ENCODE assay signal across 13 mouse cellular contexts in genomic region chr10:27162364-27162763, GRCm38 (mm10).
DNase-seq lines count a peak whose midpoint lies in the region; ATAC-seq and TF ChIP-seq lines count a peak whose summit lies in the region.
"Had no signal": no experiment of that assay in that cellular context is flagged by ENCODE, and none has a peak within 500 bp of the region (broad histone marks: within the 10 kb centered on the region; RNA-seq: fewer than 3 reads in every experiment).

No protein-coding gene starts in this region.

- H3K4me3 ChIP-seq in MEL (ENCODE audit: control insufficient read depth in 1 of 2, insufficient read depth in 1 of 2, low read depth in 2 of 2, low read length in 2 of 2) = no peak overlapping the region
- H3K4me3 ChIP-seq in liver, embryonic 14.5 days (ENCODE audit: insufficient read depth in 1 of 2, low read depth in 2 of 2, low read length in 2 of 2) = no peak overlapping the region
- H3K4me3 ChIP-seq: myocyte had no signal

- H3K79me2 ChIP-seq in MEL (ENCODE audit: control insufficient read depth, insufficient read depth, low read length, poor library complexity) = no peaks in the 10 kb centered on the region

- TF ChIP-seq POLR2A in MEL (IDR thresholded peaks at IDR 0.05; ENCODE audit: control insufficient read depth in 1 of 2, insufficient read depth in 1 of 2, low read depth in 1 of 2, low read length in 2 of 2, poor library complexity in 1 of 2) = no peak

- no peak overlapping the region for H3K27ac ChIP-seq in MEL (ENCODE audit: control insufficient read depth, low read depth, low read length)
- H3K27ac ChIP-seq in liver, embryonic 14.5 days = no peak overlapping the region

- no peak for TF ChIP-seq EP300 in MEL (IDR thresholded peaks at IDR 0.05; ENCODE audit: low read depth in 1 of 2, low read length in 2 of 2)
- no peak for TF ChIP-seq EP300 in liver, embryonic 14.5 days (IDR thresholded peaks at IDR 0.05; ENCODE audit: low read depth)

- no peak overlapping the region for H3K4me2 ChIP-seq in liver, embryonic 14.5 days (ENCODE audit: low read depth)
- H3K4me2 ChIP-seq: lung, embryonic 14.5 days had no signal

- peak in 2 of 3 experiments; percentile 19 to 36; a peak in 3 of 6 replicates for TF ChIP-seq CTCF in MEL (IDR thresholded peaks at IDR 0.05 in 2 of 3, conservative IDR thresholded peaks at IDR 0.05 in 1 of 3; ENCODE audit: control insufficient read depth in 1 of 3, insufficient read depth in 1 of 3, low read depth in 2 of 3, low read length in 3 of 3, poor library complexity in 1 of 3, severe bottlenecking in 1 of 3)
- TF ChIP-seq CTCF in liver, embryonic 14.5 days (IDR thresholded peaks at IDR 0.05; ENCODE audit: low read depth) = peak; percentile 41

- 53% methylated on average over 2 of the region's 2 CpGs for WGBS in liver, embryonic 14.5 days (ENCODE audit: insufficient replicate concordance)

- peak; percentile 11 for DNase-seq in embryo, embryonic 11.5 days (ENCODE audit: low read depth, low spot score)
- no peak for DNase-seq in embryo, embryonic 10.5 days (ENCODE audit: low spot score)
- DNase-seq in kidney, adult 9 months = peak; percentile 9
- DNase-seq in kidney, adult 11 months = no peak
- DNase-seq in MEL (ENCODE audit: low read depth, low spot score) = peak; percentile 41
- DNase-seq in liver, embryonic 14.5 days (ENCODE audit: low read depth in 3 of 3, low spot score in 3 of 3) = peak; percentile 7 to 24 (median 14)
- DNase-seq in natural killer cell, adult 2 months (ENCODE audit: low spot score in 2 of 2) = no peak
- DNase-seq in cerebellum, adult 9-10 months = no peak
- DNase-seq: cerebellum, adult 11-12 months; lung, embryonic 14.5 days; right cerebral cortex, postnatal 25 days; thymus, adult 18-20 months had no signal

- no peak for TF ChIP-seq RAD21 in MEL (IDR thresholded peaks at IDR 0.05; ENCODE audit: low read depth, low read length)

- no peaks in the 10 kb centered on the region for H3K9me3 ChIP-seq in MEL (replicated peaks; ENCODE audit: insufficient read depth, low read length)
- H3K9me3 ChIP-seq in liver, embryonic 14.5 days (ENCODE audit: control insufficient read depth, low read length) = no peaks in the 10 kb centered on the region

- no peak overlapping the region for H3K9ac ChIP-seq in MEL (ENCODE audit: control insufficient read depth, low read depth, low read length, poor library complexity, severe bottlenecking)
- no peak overlapping the region for H3K9ac ChIP-seq in liver, embryonic 14.5 days (replicated peaks)
- H3K9ac ChIP-seq: lung, embryonic 14.5 days had no signal

- ATAC-seq in liver, embryonic 14.5 days (ENCODE audit: insufficient read depth) = no peak

- H3K36me3 ChIP-seq in MEL (ENCODE audit: control insufficient read depth in 1 of 2, insufficient read depth in 2 of 2, low read length in 2 of 2) = no peaks in the 10 kb centered on the region
- no peaks in the 10 kb centered on the region for H3K36me3 ChIP-seq in liver, embryonic 14.5 days (replicated peaks; ENCODE audit: control insufficient read depth, insufficient read depth, low read depth)

- H3K4me1 ChIP-seq in MEL (ENCODE audit: control insufficient read depth in 1 of 2, insufficient read depth in 2 of 2, low read length in 2 of 2) = no peaks in the 10 kb centered on the region
- no peaks in the 10 kb centered on the region for H3K4me1 ChIP-seq in liver, embryonic 14.5 days (replicated peaks; ENCODE audit: control insufficient read depth in 2 of 2, insufficient read depth in 2 of 2, low read length in 1 of 2)

- H3K27me3 ChIP-seq in MEL (ENCODE audit: control insufficient read depth in 1 of 2, insufficient read depth in 2 of 2, low read length in 2 of 2) = no peaks in the 10 kb centered on the region
- no peaks in the 10 kb centered on the region for H3K27me3 ChIP-seq in liver, embryonic 14.5 days (ENCODE audit: control insufficient read depth, insufficient read depth, low read length)

TF ChIP-seq in MEL, 35 proteins besides CTCF, POLR2A, EP300 and RAD21:
- TF ChIP-seq SIN3A (IDR thresholded peaks at IDR 0.05; ENCODE audit: low read length) (no peak), BHLHE40 (IDR thresholded peaks at IDR 0.05; ENCODE audit: borderline replicate concordance, low read depth, low read length) (no peak), GABPA (IDR thresholded peaks at IDR 0.05; ENCODE audit: low read depth, low read length) (no peak), ZKSCAN1 (IDR thresholded peaks at IDR 0.05; ENCODE audit: low read depth, low read length) (no peak), JUND (IDR thresholded peaks at IDR 0.05; ENCODE audit: low read depth, low read length) (no peak), CHD2 (IDR thresholded peaks at IDR 0.05; ENCODE audit: low read length) (no peak), ZMIZ1 (IDR thresholded peaks at IDR 0.05; ENCODE audit: low read depth, low read length) (no peak), MYC (IDR thresholded peaks at IDR 0.05; ENCODE audit: low read depth, low read length) (no peak), POLR2AphosphoS5 (IDR thresholded peaks at IDR 0.05; ENCODE audit: borderline replicate concordance, low read depth, low read length) (no peak), ETS1 (IDR thresholded peaks at IDR 0.05; ENCODE audit: low read depth, low read length) (no peak)
TF ChIP-seq in MEL: peak in this region for 0.

Comparison
In these comparisons a context has a peak if more than half of its experiments do, and no peak if none do; other contexts are left out.
1. DNase-seq: peak in embryo, embryonic 11.5 days (single experiment), kidney, adult 9 months (single experiment), MEL (single experiment) and liver, embryonic 14.5 days (3 of 3); none in embryo, embryonic 10.5 days (single experiment), kidney, adult 11 months (single experiment), natural killer cell, adult 2 months (0 of 2) and cerebellum, adult 9-10 months (single experiment).